2 mouse cellular contexts compared by ENCODE assay signal in genomic region chr1:131699642-131700041, GRCm38 (mm10).
TF ChIP-seq lines count a peak whose summit lies in the region.

No protein-coding gene starts in this region.

TF ChIP-seq in CH12.LX, 34 proteins besides CTCF, POLR2A, EP300 and RAD21:
- TF ChIP-seq E2F4 (IDR thresholded peaks at IDR 0.05; ENCODE audit: insufficient replicate concordance, low read depth, low read length) (no peak), JUN (IDR thresholded peaks at IDR 0.05; ENCODE audit: insufficient read depth, low read depth, low read length) (no peak), USF1 (IDR thresholded peaks at IDR 0.05; ENCODE audit: low read depth, low read length) (no peak), PAX5 (IDR thresholded peaks at IDR 0.05; ENCODE audit: low read length) (no peak), SMC3 (IDR thresholded peaks at IDR 0.05; ENCODE audit: low read depth, low read length) (no peak), MAX (IDR thresholded peaks at IDR 0.05; ENCODE audit: low read length) (no peak), NRF1 (IDR thresholded peaks at IDR 0.05; ENCODE audit: low read depth, low read length) (no peak), SIN3A (IDR thresholded peaks at IDR 0.05; ENCODE audit: low read length) (no peak), USF2 (conservative IDR thresholded peaks at IDR 0.05; ENCODE audit: low read depth, low read length) (no peak), MAZ (IDR thresholded peaks at IDR 0.05; ENCODE audit: low read depth, low read length) (no peak), ETS1 (conservative IDR thresholded peaks at IDR 0.05; ENCODE audit: low read depth, low read length) (no peak), MXI1 (IDR thresholded peaks at IDR 0.05; ENCODE audit: low read depth, low read length) (no peak), ZMIZ1 (IDR thresholded peaks at IDR 0.05; ENCODE audit: low read depth, low read length) (no peak), POLR2AphosphoS2 (IDR thresholded peaks at IDR 0.05; ENCODE audit: low read depth, low read length) (no peak), ZNF384 (IDR thresholded peaks at IDR 0.05; ENCODE audit: low read depth, low read length) (no peak)

TF ChIP-seq in MEL, 35 proteins besides CTCF, POLR2A, EP300 and RAD21:
- TF ChIP-seq TAL1 (IDR thresholded peaks at IDR 0.05; ENCODE audit: low read length) (peak; percentile 52), ETS1 (IDR thresholded peaks at IDR 0.05; ENCODE audit: low read depth, low read length) (peak; percentile 40; the same call in 1 of the 2 replicates), BHLHE40 (IDR thresholded peaks at IDR 0.05; ENCODE audit: borderline replicate concordance, low read depth, low read length) (no peak), CHD2 (IDR thresholded peaks at IDR 0.05; ENCODE audit: low read length) (no peak), SIN3A (IDR thresholded peaks at IDR 0.05; ENCODE audit: low read length) (no peak), USF2 (IDR thresholded peaks at IDR 0.05; ENCODE audit: borderline replicate concordance in 1 of 2, insufficient read depth in 1 of 2, low read depth in 1 of 2, low read length in 2 of 2) (no peak), ELF1 (IDR thresholded peaks at IDR 0.05; ENCODE audit: low read depth, low read length) (no peak), CHD1 (IDR thresholded peaks at IDR 0.05; ENCODE audit: low read depth, low read length) (no peak), KAT2A (conservative IDR thresholded peaks at IDR 0.05; ENCODE audit: low read depth, low read length) (no peak), TCF12 (IDR thresholded peaks at IDR 0.05; ENCODE audit: low read depth, low read length) (peak; percentile 66; the same call in 1 of the 2 replicates), MAX (IDR thresholded peaks at IDR 0.05; ENCODE audit: low read length) (no peak), RCOR1 (IDR thresholded peaks at IDR 0.05; ENCODE audit: low read depth, low read length) (peak; percentile 46; the same call in 1 of the 2 replicates), GATA1 (IDR thresholded peaks at IDR 0.05; ENCODE audit: low read depth, low read length) (peak; percentile 59), HCFC1 (IDR thresholded peaks at IDR 0.05; ENCODE audit: low read depth, low read length) (no peak), USF1 (IDR thresholded peaks at IDR 0.05; ENCODE audit: low read depth, low read length) (no peak), UBTF (IDR thresholded peaks at IDR 0.05; ENCODE audit: borderline replicate concordance, insufficient read depth, low read depth, low read length) (no peak), MXI1 (IDR thresholded peaks at IDR 0.05; ENCODE audit: low read depth, low read length) (no peak), ZC3H11A (IDR thresholded peaks at IDR 0.05; ENCODE audit: low read depth, low read length) (no peak), MYC (IDR thresholded peaks at IDR 0.05; ENCODE audit: low read depth, low read length) (no peak), TBP (IDR thresholded peaks at IDR 0.05; ENCODE audit: low read depth, low read length) (no peak), SMC3 (IDR thresholded peaks at IDR 0.05; ENCODE audit: low read depth, low read length) (no peak), NRF1 (IDR thresholded peaks at IDR 0.05; ENCODE audit: insufficient read depth, low read depth, low read length, poor library complexity, severe bottlenecking) (no peak), MYB (IDR thresholded peaks at IDR 0.05; ENCODE audit: low read depth, low read length) (no peak), POLR2AphosphoS5 (IDR thresholded peaks at IDR 0.05; ENCODE audit: borderline replicate concordance, low read depth, low read length) (no peak), ZMIZ1 (IDR thresholded peaks at IDR 0.05; ENCODE audit: low read depth, low read length) (no peak), NELFE (IDR thresholded peaks at IDR 0.05; ENCODE audit: low read depth, low read length) (no peak)
TF ChIP-seq in MEL: peak in this region for 5.
